8 mouse cellular contexts compared by ENCODE assay signal in the genomic region with DNA sequence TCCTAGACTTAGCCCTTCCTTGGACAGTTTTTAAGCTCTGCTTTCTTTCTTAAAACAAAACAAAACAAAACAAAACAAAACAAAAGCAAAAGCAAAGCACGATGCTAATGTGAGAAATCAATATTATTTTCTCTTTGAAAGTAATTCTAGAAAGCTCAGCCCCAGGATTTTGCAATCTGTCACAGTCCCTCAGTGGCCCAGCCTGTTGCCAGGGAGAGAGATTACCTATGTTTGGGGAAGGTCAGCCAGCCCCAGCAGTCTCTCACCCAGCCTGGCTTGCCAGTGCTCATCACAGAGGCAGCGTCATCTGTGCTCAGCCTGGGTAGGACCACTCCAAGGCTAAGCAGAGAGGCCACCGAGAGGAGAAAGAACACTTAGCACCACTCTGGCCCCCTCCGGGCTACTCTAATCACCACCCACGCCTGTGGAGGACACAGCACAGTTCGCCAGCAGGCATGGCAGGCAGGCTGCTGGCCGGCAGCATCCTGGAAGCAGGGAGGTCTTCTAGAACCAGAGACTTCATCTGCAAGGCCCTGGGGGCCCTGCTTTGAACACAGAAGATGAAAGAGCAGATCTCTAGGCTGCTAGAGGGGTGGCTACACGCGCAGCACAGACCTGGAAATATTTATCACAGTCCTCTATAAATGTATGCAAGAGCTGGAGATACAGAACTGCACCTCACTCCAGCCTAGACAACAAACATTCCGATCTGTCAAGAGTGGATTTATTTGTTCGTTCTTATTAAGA. TPM values are rescaled to one million over a fixed set of nuclear protein-coding genes. Genes with fewer than 3 reads are reported as not detected.
DNase-seq lines count a peak whose midpoint lies in the region; ATAC-seq and TF ChIP-seq lines count a peak whose summit lies in the region.

No protein-coding gene starts in this region.

- 13% methylated on average over 11 of the region's 11 CpGs for whole genome bisulfite sequencing in forebrain, postnatal 0 days
- 9% methylated on average over 11 of the region's 11 CpGs for WGBS in midbrain, embryonic 14.5 days

- H3K9ac ChIP-seq in forebrain, postnatal 0 days: no peak overlapping the region; the same call in 1 of the 2 replicates
- H3K9ac ChIP-seq in midbrain, embryonic 14.5 days (replicated peaks; ENCODE audit: low read length): no peak overlapping the region; the same call in 1 of the 2 replicates

- peak; percentile 32 to 39 for DNase-seq in cerebellum, adult 18-20 months
- no peak for DNase-seq in cerebellum, adult 8-10 months
- peak; percentile 28 for DNase-seq in adrenal gland, postnatal 25 days
- no peak for DNase-seq in forebrain, postnatal 0 days
- DNase-seq in midbrain, embryonic 14.5 days: peak; percentile 63
- DNase-seq in layer of hippocampus, postnatal 36 days: no peak

- no peak overlapping the region for H3K27ac ChIP-seq in forebrain, postnatal 0 days (ENCODE audit: low read depth, low read length)
- H3K27ac ChIP-seq in midbrain, embryonic 14.5 days (replicated peaks; ENCODE audit: low read depth, low read length): peak overlapping the region; percentile 77

- H3K27me3 ChIP-seq in forebrain, postnatal 0 days (ENCODE audit: insufficient read depth, low read length): no peaks in the 10 kb centered on the region
- no peaks in the 10 kb centered on the region for H3K27me3 ChIP-seq in midbrain, embryonic 14.5 days (ENCODE audit: control insufficient read depth, insufficient read depth, low read length)

- TF ChIP-seq CTCF in forebrain, postnatal 0 days (IDR thresholded peaks at IDR 0.05; ENCODE audit: low read depth): no peak

- peaks cover 12% of the 10 kb centered on the region; the same call in 1 of the 2 replicates for H3K4me1 ChIP-seq in forebrain, postnatal 0 days (ENCODE audit: insufficient read depth)
- peaks cover 19% of the 10 kb centered on the region for H3K4me1 ChIP-seq in midbrain, embryonic 14.5 days (ENCODE audit: control insufficient read depth, insufficient read depth, low read length)

- H3K4me3 ChIP-seq in forebrain, postnatal 0 days (ENCODE audit: low read depth, low read length): no peak overlapping the region
- no peak overlapping the region for H3K4me3 ChIP-seq in midbrain, embryonic 14.5 days (replicated peaks; ENCODE audit: low read depth, low read length)

- no peaks in the 10 kb centered on the region for H3K36me3 ChIP-seq in forebrain, postnatal 0 days (ENCODE audit: insufficient read depth)
- H3K36me3 ChIP-seq in midbrain, embryonic 14.5 days (ENCODE audit: control insufficient read depth, insufficient read depth, low read length): no peaks in the 10 kb centered on the region

- ATAC-seq in forebrain, postnatal 0 days: peak; percentile 68
- ATAC-seq in midbrain, embryonic 14.5 days (ENCODE audit: low FRiP score, low TSS enrichment): peak; percentile 48; the same call in 1 of the 2 replicates
- ATAC-seq in erythroid progenitor cell, adult 5-6 weeks (replicated peaks; ENCODE audit: low FRiP score, poor library complexity, severe bottlenecking): no peak
- no peak for ATAC-seq in activated CD4-positive, CD25-positive, alpha-beta regulatory T cell, adult 4 months

- peak overlapping the region; percentile 3; the same call in 1 of the 2 replicates for H3K4me2 ChIP-seq in forebrain, postnatal 0 days (ENCODE audit: low read depth)
- peak overlapping the region; percentile 42 for H3K4me2 ChIP-seq in midbrain, embryonic 14.5 days (ENCODE audit: low read length)

- no peaks in the 10 kb centered on the region for H3K9me3 ChIP-seq in forebrain, postnatal 0 days (ENCODE audit: low read length)
- H3K9me3 ChIP-seq in midbrain, embryonic 14.5 days (ENCODE audit: control insufficient read depth, low read length): no peaks in the 10 kb centered on the region

RNA-seq across cellular contexts. Expression of a gene that starts 14.6 kb away (rescaled TPM):
- 4.6 and 7.2 TPM in 2 replicates for total RNA-seq in adrenal gland, postnatal 25 days (2021)
- 52.7 and 57.8 TPM in 2 replicates for total RNA-seq in forebrain, postnatal 0 days (2014; rRNA removed)
- polyA plus RNA-seq in forebrain, postnatal 0 days (2015; fragmentation: Nextera tagmentation; extraction: Ambion mirVana): 5.8 and 7.0 TPM in 2 replicates
- 8.4 and 8.7 TPM in 2 replicates for polyA plus RNA-seq in midbrain, embryonic 14.5 days (2014; fragmentation: Nextera tagmentation; extraction: Ambion mirVana)
- total RNA-seq in erythroid progenitor cell, adult 5-6 weeks (2015; ENCODE audit: low replicate concordance): not detected in 2 replicates
- total RNA-seq in erythroid progenitor cell, adult 5-6 weeks (2017; ENCODE audit: low replicate concordance): not detected in 2 replicates
- polyA plus RNA-seq in activated CD4-positive, CD25-positive, alpha-beta regulatory T cell, adult 4 months (2017; shearing (Covaris generic)): under 1 TPM; 0.19 to 0.22 TPM
- 10 to 100 TPM; 74.6 to 75.2 TPM for total RNA-seq in layer of hippocampus, postnatal 36 days (2021)

Comparison
In these comparisons a context has a peak if more than half of its experiments do, and no peak if none do; other contexts are left out.
1. DNase-seq: peak in cerebellum, adult 18-20 months (2 of 2), adrenal gland, postnatal 25 days (single experiment) and midbrain, embryonic 14.5 days (single experiment); none in cerebellum, adult 8-10 months (single experiment), forebrain, postnatal 0 days (single experiment) and layer of hippocampus, postnatal 36 days (0 of 2).
2. ATAC-seq: peak in forebrain, postnatal 0 days (single experiment) and midbrain, embryonic 14.5 days (single experiment); none in erythroid progenitor cell, adult 5-6 weeks (single experiment) and activated CD4-positive, CD25-positive, alpha-beta regulatory T cell, adult 4 months (single experiment).